Mouse (Mus musculus): ENCODE results near the gene Als2.

Gene Als2

DNA sequence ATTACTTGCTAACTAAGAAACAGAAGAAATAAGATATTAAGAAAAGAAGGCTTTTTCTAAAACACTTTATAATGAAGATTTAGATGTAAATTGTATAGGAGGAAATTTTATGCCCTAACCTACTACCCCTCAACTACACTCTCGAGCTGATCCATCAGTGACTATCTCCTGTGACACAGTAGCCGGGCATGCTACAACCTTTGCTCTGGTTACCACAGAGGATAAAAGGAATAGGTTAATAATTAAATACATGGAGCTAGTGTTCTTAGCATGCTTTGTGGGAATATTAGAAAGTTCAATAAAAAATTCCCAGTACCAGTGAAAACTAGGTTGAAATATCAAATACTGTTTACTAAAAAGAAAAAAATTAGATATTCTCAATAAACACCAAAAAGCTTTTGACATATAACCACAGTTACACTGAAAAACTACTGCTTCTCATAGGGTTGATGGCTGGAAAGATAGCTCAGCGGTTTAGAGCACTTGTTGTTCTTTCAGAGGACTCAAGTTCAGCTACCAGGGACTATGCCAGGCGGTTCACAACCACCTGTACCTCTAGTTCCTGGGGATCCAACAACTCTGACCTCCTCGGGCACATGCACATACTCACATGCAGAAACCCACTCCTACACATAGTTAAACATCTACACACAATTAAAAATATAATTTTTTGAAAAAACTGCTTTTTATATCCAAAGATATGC, 24.8 kb downstream of the Als2 start:
- no peak for DNase-seq (ENCODE audit: low spot score)

DNA sequence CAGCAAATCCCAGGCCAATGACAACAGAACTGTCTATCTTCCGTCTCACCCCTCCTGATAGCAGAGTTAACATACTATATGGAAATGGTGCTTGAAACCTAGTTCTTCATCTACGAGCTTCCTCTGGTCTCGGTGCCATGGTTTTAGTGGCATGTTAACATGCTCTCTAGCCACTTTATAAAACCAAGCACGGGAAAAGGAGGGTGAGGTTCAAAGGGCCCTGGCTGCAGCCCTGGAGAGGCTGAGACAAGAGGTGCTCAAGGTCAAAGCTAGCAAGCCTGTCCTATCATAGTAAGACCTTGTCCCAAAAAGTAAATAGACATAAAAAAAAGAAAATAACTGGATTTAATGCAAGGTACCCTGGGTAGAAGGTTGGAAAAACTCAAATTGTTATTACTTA, 25.4 kb downstream of the Als2 start:
- DNase-seq (ENCODE audit: low spot score), result no peak

DNA sequence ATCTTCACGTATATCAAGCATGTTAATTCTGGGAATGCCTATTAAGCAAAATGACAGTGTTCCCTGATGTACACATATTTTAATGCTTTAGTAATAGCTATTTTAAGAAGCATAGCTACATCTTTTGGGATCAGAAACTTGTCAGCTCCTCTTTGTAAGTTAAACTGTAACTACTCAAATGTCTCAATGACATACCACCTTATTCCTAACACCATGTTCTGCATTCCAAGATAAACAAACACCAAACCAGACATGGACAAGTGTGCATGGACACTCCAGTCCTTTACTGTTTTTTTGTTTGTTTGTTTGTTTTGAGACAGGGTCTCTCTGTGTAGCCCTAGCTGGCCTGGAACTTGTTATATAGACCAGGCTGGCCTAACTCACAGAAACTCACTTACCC, 28.7 kb downstream of the Als2 start:
- DNase-seq (ENCODE audit: low spot score), result no peak

DNA sequence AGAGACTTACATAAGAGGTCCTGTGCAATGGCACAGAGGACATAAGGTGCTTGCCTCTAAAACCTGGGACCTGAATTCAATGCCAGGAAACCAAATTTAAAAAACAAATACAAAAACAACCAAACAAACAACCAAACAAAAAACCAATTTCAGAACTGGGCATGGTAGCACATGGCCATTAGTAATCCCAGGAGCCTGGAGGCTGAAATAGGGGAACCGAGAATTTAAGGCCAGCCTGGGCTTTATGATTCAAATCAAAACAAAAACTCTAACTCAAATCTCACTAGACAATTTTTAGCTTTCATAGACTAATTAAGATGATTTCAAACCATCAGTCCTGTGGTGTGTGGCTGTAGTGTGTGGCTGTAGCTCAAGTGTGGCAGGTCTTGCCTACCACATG, 32.5 kb downstream of the Als2 start:
- no peak for DNase-seq (ENCODE audit: low spot score)

DNA sequence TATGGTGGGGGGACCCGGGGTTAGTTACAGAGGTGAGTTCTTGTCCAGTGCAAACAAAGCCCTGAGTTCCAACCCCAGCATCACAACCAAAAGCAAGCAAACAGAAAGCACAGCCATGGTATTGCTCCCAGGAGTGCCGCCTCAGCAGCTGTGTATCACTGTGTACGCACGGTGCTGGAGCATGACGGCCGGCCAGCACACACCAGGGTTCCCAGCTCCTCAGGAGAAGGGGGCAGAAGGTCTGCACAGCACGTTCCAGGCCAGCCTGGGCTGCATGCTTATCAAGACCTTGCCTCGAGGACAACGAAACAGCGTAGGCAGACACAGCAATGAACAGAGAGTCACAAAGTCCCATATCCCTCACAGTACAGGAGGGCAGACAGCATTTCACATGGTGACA, 34.7 kb downstream of the Als2 start:
- no peak for DNase-seq (ENCODE audit: low spot score)

DNA sequence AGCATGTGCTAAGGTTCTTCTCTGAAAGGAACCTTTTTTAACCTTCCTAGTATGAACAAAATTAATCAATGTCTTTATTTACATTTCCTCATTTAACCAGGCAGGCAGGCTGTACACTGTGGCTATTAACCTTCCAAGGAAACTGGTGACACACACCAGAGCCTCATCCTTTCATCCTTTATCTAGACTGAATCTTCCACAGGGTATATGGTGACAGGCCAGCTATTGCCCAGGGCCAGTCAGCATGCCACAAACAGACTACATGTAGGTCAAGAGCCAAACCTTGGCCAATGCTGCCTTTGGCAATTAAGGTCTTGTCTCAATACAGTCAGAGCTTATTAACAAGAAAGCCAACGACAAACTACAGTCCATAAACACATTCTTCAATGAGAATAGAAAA, 35.5 kb downstream of the Als2 start:
- no peak for DNase-seq (ENCODE audit: low spot score)

DNA sequence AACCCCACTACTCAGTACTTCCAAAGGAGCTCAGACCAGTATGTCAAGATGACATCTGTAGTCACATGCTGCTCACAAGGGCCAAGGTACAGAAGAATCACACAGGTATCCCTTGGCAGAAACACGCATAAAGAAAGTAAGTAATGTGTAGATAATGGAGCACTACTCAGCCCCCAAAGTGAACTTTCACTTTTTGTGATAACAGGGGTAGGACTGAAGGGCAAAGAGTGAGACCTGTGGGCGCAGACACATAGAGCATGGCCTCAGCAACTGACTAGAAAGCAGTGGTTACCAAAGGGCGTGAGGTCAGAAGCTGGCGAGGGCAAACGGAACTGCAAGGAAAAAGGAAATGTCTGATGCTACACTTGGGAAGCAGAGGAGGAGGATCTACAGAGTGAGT, 36.1 kb downstream of the Als2 start:
- no peak for DNase-seq (ENCODE audit: low spot score)

DNA sequence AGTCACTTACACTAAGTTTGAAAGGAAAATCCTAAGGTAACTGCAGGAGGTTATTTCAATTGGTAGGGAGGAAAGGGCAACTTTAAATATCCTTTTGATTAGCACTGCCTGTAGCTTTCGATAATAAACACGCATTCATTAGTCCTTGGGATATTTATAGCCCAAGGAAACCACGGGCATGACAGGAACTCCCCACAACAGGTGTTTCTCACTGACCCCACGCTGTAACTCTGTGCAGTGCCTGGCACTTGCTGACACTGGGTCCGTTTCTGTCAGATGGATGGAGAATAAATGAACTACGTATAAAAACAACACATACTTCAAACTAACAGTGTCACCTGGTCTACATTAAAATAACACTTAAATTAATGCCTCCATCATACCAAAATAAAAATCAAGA, 42.1 kb downstream of the Als2 start:
- DNase-seq (ENCODE audit: low spot score), result no peak

DNA sequence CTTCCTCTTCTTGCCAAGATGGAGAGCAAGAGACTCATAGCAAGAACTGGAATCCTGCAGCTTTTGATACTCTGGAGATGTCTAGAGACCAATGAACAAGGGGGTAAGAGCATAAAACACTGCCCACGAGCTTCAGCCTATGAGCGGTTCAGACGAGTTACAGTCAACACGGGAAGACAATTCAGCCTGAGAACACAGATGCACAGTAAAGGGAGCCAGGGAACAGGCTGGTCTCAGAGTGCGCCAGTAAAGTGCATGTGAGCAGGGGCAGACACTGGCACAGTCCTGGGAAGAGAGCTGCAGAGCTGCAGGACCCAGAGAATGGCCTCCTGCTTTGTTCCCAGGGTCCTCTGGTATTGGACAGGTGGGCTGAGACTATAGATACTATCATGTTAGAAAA, 49.2 kb downstream of the Als2 start:
- no peak for DNase-seq (ENCODE audit: low spot score)

DNA sequence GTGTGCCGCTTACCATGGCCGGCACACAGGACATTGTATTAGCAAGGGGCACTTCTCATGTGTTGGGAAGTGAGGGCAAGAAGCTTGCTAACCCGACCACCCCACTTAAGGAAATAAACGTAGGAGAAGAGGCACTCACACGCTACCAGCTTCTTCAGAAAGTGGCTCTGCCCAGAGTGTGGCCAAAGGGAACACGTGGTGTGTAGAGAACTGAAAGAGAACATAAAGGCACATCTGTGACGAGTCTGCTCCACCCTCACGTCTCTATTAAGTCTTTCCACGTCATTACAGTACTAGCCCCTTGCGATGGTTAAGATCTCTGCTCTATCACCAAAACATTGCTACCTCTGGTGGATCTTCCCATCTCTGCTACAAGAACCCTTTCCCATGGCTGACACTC, 50.7 kb downstream of the Als2 start:
- no peak for DNase-seq (ENCODE audit: low spot score)

DNA sequence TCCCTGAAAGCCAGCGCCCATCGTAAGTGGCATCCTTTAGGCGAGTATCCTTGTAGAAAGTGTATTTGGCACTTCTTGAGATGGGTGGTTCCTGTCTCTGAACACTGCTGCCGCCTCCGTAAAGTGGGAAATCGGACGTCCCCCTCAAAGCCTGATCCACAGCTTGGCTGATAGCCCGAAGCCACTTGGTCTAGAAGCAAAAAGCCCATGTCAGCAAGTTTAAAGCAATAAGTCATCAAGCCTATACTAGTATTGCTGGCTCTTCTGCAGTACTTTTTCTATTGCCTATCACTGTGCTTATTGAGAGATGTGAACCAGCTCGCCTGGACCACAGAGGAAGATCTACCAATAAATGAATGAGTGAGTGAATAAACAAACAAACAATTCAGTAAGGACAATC, 51.6 kb downstream of the Als2 start:
- DNase-seq (ENCODE audit: low spot score), result no peak

DNA sequence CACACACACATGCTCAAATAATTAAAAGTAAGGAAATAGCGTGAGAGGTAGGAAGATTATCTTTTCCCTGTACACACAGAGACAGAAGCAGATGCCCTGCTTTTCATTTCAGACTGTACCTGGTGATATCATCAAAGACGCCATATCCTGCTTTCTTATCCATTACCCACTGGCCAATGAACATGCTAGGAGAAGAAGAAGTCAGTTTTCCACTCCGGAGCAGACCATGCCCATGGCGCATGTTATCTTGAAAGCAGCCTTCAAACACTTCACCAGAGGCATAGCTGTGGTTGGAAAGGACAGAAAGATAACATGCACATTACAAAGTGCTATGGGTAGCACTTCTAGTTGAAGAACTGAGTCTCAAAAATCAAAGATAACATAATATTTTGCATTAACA, 54.0 kb downstream of the Als2 start:
- no peak for DNase-seq (ENCODE audit: low spot score)

DNA sequence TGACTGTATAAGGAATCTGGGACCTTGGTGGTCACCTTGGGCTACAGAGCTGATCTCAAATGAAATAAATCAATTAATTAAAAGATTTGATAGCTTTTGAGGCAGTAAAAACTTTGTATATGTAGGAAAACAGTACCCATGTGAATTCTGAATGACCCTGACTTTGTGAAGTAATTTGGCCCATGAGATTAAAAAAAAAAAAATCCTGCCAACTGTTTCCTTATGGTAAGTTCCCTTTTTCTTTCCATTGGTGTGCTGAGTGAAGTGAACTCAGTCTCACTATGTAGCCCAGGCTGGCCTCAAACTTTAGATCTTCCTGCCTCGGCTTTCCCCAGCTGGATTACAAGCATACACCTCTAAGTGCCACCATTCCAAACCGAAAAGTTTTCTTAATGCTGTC, 54.7 kb downstream of the Als2 start:
- DNase-seq (ENCODE audit: low spot score), result no peak

DNA sequence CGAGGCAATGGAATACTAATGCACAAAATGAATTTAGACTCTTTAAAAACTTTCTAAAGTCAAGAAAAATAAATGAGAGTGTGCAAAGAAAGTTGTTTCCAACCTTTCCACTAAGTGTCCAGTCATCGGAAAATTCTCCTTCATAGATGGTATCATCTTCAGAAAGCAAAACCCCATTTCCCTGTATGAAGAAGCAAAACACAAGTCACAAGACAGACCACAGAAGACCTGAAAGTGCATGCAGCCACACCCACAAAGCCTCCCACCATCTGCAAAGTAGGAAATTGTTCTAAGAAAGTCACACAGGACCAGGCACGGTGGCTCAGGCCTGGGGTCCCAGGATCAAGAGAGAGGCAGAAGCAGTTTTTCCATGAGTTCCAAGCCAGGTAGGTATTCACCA, 57.0 kb downstream of the Als2 start:
- DNase-seq (ENCODE audit: low spot score), result no peak

DNA sequence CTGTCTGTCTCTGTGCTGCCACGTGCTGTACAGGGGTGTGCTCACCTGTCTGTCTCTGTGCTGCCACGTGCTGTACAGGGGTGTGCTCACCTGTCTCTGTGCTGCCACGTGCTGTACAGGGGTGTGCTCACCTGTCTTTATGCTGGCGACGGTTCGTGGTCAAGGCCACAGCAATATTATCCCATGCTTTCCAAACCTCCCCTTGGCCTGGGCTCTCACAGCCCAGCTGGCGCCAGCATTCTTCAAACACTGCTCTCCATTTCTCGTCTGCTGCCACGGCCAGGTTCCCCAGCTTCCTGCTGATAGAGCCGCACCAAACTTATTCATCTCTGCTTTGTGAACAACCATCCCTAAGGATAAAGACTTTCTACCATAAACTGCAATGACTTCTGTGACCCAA, 58.6 kb downstream of the Als2 start:
- DNase-seq (ENCODE audit: low spot score), result no peak

DNA sequence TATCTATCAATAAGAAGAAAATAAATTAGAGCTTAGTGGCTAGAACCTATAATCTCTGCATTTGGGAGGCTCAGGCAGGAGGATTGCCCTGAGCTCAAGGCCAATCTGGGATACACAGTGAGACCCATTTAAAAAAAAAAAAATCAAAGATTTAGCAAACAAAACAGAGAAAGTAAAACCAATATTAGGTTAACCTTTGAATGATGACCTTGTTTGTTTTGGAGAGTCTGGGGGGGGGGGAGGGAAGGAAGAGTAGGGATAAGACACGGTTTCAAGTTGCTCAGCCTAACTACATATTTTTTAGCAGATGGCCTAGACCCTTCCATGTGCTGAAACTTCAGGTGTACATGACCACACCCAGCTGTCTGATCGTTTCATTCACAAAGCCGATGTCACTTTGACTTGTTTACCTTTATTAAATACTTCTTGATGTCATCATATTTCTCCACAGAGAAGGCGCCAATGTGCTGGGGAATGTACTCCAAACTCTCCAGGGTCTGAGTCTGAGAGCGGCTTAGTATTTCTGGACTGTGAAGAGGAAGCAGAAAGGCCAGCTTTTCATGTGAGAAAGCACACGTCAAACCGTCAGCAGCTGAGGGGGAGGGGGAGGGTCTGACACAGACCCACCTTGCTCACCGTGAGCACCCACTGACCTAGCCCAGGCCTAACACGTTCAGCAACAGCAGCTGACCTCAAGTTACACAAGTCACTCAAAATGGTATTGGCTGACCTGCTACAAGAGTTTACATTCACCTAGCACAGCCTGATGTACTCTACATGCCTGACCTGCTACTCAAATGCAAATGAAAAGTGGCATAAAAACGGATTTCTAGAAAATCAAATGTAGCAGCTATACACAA, 62.3 kb downstream of the Als2 start:
- no peak for DNase-seq (ENCODE audit: low spot score)

DNA sequence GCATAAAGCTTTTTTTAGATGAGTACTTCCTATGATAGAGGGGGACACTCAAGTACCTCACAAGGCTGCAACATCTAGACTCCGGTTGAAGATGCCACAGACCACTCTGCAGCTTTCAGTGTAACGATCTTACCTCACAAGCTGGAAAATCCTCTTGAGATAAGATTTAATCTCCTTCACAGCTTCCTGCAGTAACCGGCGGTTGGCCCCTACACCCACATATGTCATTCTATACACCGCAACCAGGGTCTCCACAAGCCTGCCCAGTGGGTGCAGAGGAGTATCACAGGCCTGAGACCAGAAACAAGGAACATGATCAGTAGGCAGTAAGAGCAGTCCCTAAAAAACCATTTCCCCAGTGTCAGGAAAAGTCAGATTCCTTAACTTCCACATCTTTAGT, 64.0 kb downstream of the Als2 start:
- no peak for DNase-seq (ENCODE audit: low spot score)

DNA sequence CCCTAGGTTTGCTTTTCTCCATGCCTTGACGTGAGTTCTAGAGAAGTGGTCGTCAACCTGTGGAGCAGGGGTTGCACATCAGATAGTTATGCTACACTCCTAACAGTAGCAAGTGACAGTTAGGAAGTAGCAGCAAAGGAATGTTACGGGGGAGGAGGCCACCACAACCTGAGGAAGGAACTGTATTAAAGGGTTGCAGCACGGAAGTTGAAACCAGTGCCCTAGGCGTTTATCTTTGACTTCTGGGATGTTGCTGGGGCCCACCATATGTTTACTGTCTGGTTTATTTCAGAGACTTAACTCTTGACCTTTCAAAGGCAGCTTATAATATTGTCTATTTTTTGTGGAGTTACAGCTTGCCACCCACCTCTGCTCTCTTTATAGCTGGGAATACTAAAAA, 65.2 kb downstream of the Als2 start:
- DNase-seq (ENCODE audit: low spot score), result no peak

DNA sequence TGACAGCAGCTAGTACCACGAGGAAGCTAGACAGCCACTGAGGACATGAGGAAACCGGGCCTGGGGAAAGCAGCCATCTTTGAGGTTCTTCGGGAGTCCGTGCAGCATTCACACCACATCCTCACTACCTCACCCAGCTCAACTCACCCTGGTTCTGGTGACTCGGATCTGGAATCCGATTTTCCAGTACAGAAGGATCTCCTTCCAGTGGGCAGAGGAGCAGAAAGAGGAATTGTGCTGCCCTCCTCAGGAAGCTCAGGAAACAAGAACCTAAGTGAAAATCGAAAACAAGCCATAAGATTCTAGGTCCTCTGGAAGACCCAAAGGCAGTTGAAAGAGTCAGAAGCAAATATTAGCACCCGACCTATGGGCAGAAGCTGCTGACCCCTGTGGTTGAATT, 66.7 kb downstream of the Als2 start:
- DNase-seq (ENCODE audit: low spot score), result no peak

DNA sequence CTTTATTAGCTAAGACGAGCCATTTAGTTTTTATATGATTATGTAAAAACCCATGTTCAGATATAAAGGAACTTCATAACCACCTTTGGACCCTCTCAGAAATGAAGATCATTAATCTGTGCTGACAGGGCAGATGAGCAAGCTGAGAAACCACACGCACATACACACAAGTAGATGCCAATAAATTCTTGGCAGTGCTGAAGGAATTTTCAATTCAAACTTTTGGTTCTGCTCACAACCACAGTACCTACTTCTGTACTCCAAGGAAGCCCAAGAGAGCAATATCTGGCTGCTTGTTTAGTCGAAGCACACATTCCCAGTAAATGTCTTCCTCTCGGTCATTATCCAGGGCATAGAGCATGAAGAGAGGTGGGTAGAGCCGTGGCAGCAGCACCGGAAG, 67.4 kb downstream of the Als2 start:
- no peak for DNase-seq (ENCODE audit: low spot score)

DNA sequence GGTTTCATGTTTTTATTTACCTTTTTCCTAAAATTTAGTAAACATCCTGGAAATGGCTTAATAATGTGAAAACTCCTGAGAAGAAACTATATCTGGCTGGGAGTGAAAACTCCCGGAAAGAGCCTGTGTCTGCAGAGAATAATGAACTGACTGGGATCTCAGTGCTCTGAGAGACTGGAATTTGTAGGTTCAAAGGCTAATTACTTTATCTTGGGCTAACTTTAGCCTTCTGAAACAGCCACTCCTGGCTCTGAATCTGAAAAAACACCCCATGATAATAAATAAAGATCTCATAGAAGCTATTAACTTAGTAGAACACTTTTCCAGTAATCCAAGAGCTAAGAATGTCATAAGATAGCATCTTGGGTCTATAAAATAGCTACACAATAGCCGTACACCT, 68.5 kb downstream of the Als2 start:
- no peak for DNase-seq (ENCODE audit: low spot score)

DNA sequence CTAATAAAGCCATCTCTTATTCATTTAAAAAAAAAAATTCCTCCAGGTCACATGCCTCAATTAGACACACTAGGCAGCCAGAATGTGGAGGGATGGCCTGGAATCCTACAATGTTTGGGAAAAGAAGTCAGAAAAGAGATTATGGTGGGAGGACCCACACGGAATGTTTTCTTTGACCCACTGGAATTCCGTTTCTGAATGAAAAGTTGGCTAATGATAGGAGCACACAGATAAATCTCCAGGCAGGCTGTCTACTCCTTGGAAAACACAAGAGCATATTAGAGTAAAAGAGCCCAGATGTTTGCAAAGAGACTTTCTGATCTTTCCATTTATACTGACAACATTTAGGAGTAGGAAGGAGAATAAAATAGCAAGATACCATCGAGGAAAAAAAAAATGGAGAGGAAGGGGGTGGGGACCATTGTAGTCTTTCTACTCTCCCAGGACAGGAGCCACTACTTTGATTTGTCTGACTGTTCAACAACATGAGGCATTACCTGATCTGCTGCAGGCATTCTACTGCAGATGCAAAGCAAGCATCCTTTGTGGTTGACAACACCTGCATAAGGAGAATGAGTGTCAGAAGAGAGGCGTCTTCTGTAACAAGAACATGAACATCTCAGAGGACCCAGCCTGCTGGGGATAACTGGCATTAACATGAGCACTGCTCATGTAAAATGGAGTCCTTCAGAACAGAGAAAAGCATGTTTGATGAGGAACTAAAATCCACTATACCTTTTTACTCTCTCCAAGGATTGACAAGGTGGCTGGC, 69.2 kb downstream of the Als2 start:
- DNase-seq (ENCODE audit: low spot score), result no peak

DNA sequence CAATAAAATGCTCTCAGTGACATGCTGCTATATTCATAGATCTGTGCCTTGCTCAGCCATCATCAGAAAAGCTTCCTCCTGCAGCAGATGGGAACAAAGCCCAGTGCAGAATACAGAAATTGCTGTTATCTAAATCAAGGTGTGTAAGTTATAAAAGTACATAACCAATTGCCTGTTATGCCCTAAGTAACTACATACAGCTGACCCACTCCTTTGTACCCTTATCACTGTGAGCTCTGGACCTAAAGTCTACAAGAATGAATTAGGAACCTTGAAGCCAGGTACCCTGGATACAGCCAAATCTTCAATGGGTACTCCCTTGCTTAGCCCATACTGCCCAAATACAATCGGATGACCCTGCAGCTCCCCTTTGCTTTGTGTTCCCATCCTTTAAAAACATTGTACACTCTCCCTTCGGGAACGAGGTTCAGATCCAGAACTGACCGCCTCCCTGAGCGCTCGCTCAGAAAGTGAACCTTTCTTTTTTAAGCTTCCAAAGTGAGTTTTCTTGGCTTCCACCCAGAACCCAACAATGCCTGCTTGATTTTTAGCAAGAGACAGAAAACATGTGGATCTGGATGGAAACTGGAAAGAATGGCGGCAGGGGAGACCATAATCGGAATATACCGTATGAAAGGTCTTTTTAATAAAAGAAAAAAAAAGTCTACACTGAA, 70.7 kb downstream of the Als2 start:
- DNase-seq (ENCODE audit: low spot score), result no peak

Measured in T-cell, adult 2 months (primary cell).